Mouse (Mus musculus) mature B cell (primary cell): ENCODE measurements around the gene Hpcal4.

Source experiments
- in situ Hi-C: fragments of 300-500 bp; cut with MboI; formaldehyde crosslinking; loops from 2 replicates; pipeline ENCODE4 v1.14.3; 2019

Gene Hpcal4

GRCm38 (mm10) chr4:123237386-123238266, 54.6 kb downstream of the Hpcal4 start:
- in situ Hi-C loops = no loop called here

- in situ Hi-C loops = no loop called here
These were observed 56.6 kb downstream of the Hpcal4 start for GRCm38 (mm10) chr4:123239361-123240203.
